Mouse (Mus musculus) adrenal gland, postnatal 14 days (tissue): Measurements from ENCODE around the gene Pogz. TPM values are rescaled to one million over a fixed set of nuclear protein-coding genes. Genes with fewer than 3 reads are reported as not detected.
"Not testable (repeated sequence)": the region's sequence is repeated elsewhere in the genome, so short reads cannot be mapped to it uniquely, and the experiment has no call there.

Experiments used
- DNase-seq: peaks from one replicate; pipeline ENCODE4 v3.0.0; 2021; ENCODE audit warnings: mixed read lengths
- total RNA-seq: library from RNA; stranded (reverse); gene quantifications from 2 replicates; pipeline ENCODE4 v1.2.3, GENCODE M21; 2021

Gene Pogz
- total RNA-seq, 1 experiment from 2014 or later, result 29.1 TPM

- no peak for DNase-seq
These were observed 4.7 kb upstream of the Pogz start for GRCm38 (mm10) chr3:94832701-94833100.

DNA sequence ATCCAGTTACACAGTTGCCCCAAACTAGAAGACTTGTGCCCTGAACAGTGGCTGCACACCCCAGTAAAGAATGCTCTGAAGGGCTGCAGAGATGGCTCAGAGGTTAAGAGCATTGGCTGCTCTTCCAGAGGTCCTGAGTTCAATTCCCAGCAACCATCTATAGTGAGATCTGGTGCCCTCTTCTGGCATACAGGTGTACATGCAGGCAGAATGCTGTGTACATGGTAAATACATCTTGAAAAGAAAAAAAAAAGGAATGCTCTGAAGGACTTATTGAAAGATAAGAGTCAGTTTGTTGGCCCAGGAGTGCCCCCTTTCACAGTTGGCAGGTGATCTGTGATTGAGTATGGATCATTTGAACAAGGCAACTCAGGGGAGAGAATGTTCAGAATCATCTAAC, 4.0 kb upstream of the Pogz start:
- no peak for DNase-seq

DNA sequence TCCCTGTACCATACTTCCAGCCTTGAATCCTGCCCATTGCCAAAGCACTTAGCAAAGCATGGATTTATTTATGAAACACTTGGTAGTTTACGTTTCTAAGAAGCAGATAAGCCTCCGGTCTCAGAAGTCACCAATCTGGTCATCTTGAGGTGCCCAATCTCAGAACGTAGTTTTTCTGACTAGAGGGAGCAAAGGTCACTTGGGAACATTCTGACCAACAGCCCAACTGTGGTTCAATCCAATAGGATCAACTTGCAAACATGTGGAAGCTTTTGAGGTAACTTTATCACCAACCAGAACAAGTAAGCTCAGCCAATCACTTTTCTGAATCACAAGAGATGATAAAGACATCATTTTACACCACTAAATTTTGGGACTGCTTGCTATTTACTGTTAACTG, 2.0 kb upstream of the Pogz start:
- no peak for DNase-seq

GRCm38 (mm10) chr3:94837959-94838496, 661 bp downstream of the Pogz start:
- DNase-seq, result peak; percentile 91

DNA sequence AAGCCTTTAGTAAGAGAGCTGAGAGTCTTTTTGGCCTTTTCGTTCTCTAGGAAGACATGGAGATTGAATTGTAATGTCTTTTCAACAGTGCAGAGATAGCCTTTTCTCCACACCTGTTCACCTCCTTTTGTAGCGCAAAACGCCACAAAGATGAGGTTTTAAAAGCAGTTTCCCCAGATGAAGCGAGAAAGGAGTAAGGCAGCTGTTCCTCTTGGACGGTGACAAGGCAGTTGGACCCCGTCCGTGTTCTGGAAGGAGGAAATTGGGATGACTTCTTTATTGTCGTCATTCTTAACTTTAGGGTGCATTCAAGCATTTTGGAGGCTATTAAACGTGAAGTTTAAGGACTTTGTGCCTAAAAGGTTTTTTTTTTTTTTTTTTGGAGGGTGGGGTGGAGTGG, 1.3 kb downstream of the Pogz start:
- DNase-seq, result peak; percentile 37

DNA sequence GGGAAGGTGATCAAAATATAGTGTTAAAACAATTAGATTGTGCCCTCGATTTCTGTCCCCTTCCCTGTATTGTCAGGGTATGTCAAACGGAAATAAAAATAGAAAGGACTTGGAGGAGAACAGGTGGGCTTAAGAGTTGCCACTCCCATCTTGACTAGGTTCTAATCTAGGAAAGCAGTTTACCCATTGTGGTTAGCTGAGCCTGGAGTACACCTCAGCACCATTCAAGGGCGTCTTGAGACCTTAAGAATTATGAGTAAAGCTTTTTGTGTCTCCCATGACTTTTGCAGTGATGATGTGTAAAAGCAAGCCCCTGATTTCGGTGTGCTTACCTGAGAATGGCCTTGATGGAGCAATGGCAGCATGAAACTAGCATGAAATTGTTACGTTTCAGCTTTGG, 1.7 kb downstream of the Pogz start:
- no peak for DNase-seq

- DNase-seq, result no peak
These were observed 10.0 kb downstream of the Pogz start for GRCm38 (mm10) chr3:94847382-94847781.

GRCm38 (mm10) chr3:94849338-94849737, 12.0 kb downstream of the Pogz start:
- DNase-seq, result peak; percentile 76

GRCm38 (mm10) chr3:94851731-94852130, 14.4 kb downstream of the Pogz start:
- DNase-seq, result no peak

DNA sequence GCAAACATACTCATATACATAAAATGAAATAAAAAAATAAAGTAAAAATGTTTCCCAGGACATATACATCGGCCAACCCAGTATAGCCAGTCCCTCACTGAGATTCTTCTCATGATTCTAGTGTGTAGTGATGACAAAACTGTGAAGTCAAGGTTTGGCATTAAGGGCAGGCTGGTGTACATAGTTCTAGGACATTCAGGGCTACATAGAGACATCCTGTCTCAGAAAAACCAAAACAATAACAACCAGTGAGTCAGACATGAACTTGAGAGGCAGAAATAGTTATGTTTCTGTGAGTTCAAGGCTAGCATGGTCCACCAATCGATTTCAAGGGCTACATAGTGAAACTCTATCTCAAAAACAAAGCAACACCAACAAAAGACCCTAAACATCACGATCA, 14.8 kb downstream of the Pogz start:
- no peak for DNase-seq

GRCm38 (mm10) chr3:94859471-94859870, 22.1 kb downstream of the Pogz start:
- peak; percentile 62 for DNase-seq

DNA sequence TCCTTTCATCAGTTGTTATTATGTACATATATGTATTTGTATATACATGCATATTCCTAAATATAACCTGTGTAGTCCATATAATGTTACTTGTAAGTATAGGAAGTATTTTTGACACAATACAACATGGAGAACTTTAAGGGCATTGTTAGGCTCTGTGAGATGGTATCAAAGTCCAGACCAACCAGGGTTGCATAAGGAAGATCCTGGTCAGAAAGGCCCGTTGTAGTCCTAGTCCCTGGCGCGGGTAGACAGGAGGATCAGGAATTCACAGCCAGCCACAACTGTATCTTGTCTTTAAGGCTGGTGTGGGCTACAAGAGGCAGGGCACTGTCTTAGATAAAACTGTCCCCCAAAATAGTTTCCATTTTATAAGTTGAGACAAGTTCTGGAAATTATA, 31.6 kb downstream of the Pogz start:
- DNase-seq, result no peak

DNA sequence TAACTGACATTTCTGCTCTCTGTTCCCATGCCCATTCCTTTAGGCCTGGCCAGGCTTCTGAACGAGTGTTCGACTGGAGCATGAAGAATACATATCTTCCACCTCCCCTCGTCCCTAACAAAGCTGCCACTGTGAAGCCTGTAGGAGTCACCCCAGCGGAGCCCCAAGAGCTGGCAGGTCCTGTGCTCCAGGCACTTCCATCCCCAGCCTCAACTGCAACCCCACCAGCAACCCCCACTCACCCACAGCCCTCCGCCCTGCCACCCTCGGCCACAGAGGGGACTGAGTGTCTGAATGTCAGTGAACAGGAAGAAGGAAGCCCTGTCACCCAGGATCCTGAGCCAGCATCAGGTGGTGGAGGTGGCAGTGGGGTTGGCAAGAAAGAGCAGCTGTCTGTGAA, 41.3 kb downstream of the Pogz start:
- DNase-seq, result no peak

GRCm38 (mm10) chr3:94881840-94882239, 44.5 kb downstream of the Pogz start:
- no peak for DNase-seq

- DNase-seq, result no peak
These were observed 45.2 kb downstream of the Pogz start for GRCm38 (mm10) chr3:94882579-94882978.

GRCm38 (mm10) chr3:94886316-94887224, 49.2 kb downstream of the Pogz start, which contains the start of gene Psmb4:
TSS of gene Psmb4 (minus strand) at chr3:94886961.
- DNase-seq, result peak; percentile 92

- peak; percentile 63 for DNase-seq
These were observed 51.2 kb downstream of the Pogz start for GRCm38 (mm10) chr3:94888595-94888994.

DNA sequence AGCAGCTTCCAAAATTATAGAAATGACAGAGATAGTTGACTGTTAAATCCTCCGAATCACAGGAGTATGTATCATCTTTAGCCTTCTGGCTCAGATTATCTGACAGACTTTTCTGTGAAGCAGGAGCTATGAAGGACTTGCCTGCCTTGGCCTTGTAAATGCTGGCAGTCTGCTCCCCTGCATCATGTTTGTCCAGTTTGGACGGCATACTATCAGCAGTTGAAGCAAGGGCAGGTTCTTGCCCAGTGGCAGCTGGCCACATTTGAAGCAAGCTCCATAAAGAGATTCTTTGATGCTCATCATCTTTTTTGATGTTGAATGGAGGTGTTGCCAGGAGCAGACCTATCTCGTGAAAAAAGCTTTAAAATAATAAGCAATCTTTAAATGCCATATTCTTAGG, 56.7 kb downstream of the Pogz start:
- peak; percentile 59 for DNase-seq

DNA sequence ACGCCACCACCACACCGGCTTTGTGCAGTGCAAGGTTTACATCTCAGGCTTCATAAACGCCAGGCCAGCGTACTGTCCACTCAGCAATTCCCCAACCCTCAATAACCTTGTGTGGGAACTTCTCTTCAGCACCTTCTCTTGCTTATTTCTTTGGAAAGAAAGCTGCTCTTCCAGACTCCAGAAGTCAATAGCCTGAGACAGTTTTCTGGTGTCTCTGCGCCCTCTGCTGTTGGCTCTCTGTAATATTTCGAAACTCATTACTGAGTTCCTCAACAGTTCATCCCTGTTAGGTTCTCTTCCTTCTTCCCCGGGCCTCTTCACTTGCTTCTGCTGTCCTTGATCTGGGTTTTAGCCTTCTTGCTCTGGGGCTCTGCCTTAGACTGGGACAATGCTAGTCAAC, 65.4 kb downstream of the Pogz start:
- peak; percentile 72 for DNase-seq

GRCm38 (mm10) chr3:94904759-94905158, 67.4 kb downstream of the Pogz start:
- not testable (repeated sequence) for DNase-seq

DNA sequence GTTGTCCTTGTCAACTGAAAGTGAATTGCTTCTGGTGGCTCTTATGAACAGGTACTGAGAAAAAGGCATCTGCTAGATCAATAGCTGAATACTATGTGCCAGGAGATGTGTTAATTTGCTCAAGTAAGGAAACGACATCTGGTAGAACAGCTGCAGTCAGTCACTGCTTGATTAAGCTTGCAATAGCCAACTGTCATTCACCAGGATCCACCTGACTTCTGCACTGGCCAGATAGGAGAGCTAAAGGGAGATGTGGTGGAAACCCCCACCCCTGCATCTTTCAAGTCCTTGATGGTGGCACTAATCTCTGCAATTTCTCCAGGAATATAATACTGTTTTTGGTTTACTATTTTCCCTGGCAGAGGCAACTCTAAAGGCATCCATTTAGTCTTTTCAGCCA, 69.1 kb downstream of the Pogz start:
- DNase-seq, result no peak

DNA sequence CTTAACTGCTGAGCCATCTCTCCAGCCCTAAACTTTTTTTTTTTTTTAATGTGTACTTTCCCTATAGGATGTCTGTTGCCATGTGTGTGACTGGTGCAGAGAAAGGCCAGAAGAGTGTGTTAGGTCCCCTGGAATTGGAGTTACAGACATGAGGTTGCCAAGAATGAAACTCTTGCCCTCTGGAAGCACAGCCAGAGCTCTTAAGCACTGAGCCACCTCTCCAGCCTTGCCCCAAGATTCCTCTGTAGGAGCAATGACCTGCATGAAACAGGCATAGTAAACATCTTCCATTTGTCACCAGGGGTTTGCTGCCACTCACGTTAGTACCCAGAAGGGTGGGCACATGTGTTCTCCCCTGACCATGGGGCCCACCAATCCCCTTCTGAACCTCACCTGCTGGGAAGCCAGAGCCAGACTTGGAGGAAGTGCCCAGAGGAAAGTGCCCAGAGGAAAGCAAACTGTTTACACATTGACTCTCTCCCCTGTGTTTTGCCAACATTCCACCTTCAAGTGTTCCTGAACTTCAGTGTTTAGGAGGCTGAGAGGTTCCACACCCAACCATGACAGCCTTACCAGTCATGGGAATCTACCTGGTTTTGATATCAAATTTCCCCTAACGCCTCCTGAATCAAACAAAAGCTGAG, 73.8 kb downstream of the Pogz start:
- no peak for DNase-seq

DNA sequence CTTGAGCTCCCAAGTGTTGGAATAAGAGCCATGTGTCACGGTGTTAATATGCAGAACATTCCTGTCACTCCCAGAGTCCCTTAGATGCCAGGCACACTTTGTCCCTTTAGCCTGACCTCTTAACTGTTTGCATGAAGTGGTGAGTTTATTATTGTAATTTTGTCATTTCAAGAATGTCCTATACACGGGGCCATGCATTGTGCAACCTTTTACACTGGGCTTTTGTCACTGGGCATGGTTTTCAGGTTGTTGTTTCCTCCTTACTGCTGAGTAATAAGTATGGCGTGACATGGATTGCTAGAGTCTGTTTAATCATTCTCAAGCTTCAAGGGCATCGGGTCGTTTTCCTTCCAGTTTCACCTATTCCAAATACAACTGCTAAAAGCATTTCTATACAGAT, 76.4 kb downstream of the Pogz start:
- peak; percentile 27 for DNase-seq
